Mouse (Mus musculus) embryonic stem cell, embryonic (primary cell): Measurements from ENCODE around the gene Tango2.

Experiments used
- CTCF ChIA-PET, 4 experiments: fragments of 300-600 bp in 2 of 4; fragments of 350-600 bp in 2 of 4; sonication (Branson Sonifier 250); formaldehyde crosslinking; loops; one replicate each; lab custom pipeline; 2022; ENCODE audit warnings: inconsistent platforms in 2 of 4; lab: Charles Lee
- POLR2A ChIA-PET, 4 experiments: fragments of 300-600 bp in 2 of 4; fragments of 350-600 bp in 2 of 4; sonication (Branson Sonifier 250); formaldehyde crosslinking; loops; one replicate each; lab custom pipeline; 2022; ENCODE audit warnings: antibody characterized with exemption in 4 of 4, inconsistent platforms in 1 of 4; lab: Charles Lee

The Tango2 gene

DNA sequence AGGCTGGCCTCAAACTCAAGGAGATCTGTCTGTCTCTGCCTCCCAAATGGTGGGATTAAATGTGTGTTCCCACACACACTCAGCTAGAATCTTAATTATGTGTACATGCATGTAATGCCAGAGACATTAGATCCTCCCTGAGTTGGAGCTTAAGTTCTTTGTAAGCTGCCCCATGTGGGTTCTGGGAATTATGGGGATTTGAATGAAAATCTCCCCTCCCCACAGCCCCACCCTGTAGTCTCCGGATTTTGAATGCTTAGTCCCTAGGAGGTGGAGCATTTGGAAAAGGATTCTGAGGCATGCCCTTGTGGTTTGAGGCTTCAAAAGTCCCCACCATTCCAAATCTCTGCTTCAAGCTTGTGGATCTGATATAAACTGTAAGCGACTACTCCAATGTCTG, 72.7 kb downstream of the Tango2 start:
- POLR2A ChIA-PET = interaction anchor here (0.7 to 35.9 kb wide), 21 partner anchors 8 to 50 kb away, joined by 3 to 613 read pairs (median 3); partner anchors contain the start of genes Ranbp1 (in 2 of the 4), Trmt2a (in 2 of the 4), Gm49776 (in 1 of the 4) and Zdhhc8 (in 1 of the 4)

DNA sequence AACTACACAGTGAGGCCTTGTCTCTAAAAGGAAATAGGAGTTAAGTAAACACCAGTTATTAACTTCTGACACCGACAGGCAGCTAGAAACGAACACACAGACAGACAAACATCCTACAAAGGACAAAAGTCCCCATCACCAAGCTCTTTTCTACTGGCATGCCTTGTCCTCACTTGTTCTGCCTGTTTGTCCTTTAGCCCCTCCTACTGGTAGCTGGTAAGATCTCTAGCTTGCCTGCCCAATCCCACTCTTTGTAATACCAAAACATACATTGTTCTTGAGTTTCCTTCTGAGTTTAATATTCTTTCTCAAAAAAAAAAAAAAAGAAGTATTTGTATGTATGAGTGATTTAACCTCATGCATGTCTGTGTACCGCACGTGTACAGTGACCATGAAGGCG, 79.7 kb downstream of the Tango2 start:
- ChIA-PET CTCF (interaction anchor here (0.6 to 1.8 kb wide), 23 partner anchors 9 to 419 kb away, joined by 3 to 15 read pairs (median 4); partner anchors contain the start of genes Arvcf (in 1 of the 4), Gm49776 (in 1 of the 4), Ranbp1 (in 1 of the 4) and Trmt2a (in 1 of the 4)), POLR2A (interaction anchor here (0.6 to 35.9 kb wide), 27 partner anchors 9 to 423 kb away, joined by 3 to 613 read pairs (median 4); partner anchors contain the start of genes Ranbp1 (in 4 of the 4), Trmt2a (in 4 of the 4), Dgcr8 (in 1 of the 4) and Gm49776 (in 1 of the 4))

More for the DNA sequence above, 72.7 kb downstream of the Tango2 start:
- CTCF ChIA-PET = no interaction called here

DNA sequence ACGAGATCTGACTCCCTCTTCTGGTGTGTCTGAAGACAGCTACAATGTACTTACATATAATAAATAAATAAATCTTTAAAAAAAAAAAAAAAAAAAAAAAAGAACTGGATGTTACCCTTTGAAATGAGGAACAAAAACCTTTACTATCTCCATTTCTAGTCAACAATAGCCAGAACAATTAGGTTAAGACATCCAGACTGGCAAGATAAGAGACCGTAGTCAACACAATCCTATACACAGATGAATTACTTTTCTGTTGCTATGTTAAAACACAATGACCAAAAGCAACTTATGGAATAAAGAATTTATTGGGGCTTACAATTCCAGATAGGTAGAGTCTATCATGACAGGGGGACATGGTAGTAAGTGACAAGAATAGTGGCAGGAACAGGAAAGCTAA, 82.9 kb downstream of the Tango2 start:
- POLR2A ChIA-PET = interaction anchor here in 3 of 4 experiments (0.6 to 35.9 kb wide), 8 partner anchors 8 to 176 kb away, joined by 3 to 613 read pairs (median 3); partner anchors contain the start of genes Ranbp1 (in 1 of the 3) and Trmt2a (in 1 of the 3)
- CTCF ChIA-PET = interaction anchor here in 1 of 4 experiments (0.6 kb wide), 3 partner anchors 58 to 550 kb away, joined by 3 to 5 read pairs (median 4); no protein-coding TSS in a partner anchor

- ChIA-PET POLR2A (interaction anchor here in 2 of 4 experiments (0.6 to 35.9 kb wide), 6 partner anchors 10 to 134 kb away, joined by 3 to 613 read pairs (median 5); partner anchors contain the start of genes Ranbp1 (in 1 of the 2) and Trmt2a (in 1 of the 2)), CTCF (interaction anchor here in 1 of 4 experiments (1.2 kb wide), 1 partner anchor 10 kb away, joined by 3 read pairs; no protein-coding TSS in a partner anchor)
These were observed 89.7 kb downstream of the Tango2 start, which contains the start of gene Gm49776 for GRCm38 (mm10) chr16:18258221-18258620. Gene Gm49776, minus strand, starts transcription at chr16:18258321.

DNA sequence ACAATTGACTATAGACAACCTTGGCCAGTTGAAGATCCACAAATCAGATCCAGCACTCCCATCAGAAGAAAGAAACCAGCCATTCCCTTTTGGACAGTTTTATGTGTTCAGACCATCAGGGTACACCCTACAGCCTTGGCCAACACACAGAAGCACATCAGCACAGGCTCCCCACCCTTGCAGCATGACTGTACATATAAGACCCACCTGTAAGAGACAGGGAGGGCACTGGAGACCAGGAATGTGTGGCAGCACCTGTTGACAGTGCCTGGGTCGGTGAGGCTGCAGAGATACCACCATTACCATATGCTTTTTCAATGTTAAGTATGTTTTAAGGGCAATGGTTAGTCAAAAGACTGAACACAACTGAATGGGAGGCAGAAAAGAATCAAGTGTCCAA, 94.0 kb downstream of the Tango2 start:
- POLR2A ChIA-PET = interaction anchor here in 1 of 4 experiments (1.8 to 35.9 kb wide), 4 partner anchors 7 to 34 kb away, joined by 5 to 613 read pairs (median 310); partner anchors contain the start of genes Gm49776, Ranbp1 and Trmt2a
- CTCF ChIA-PET = no interaction called here

- POLR2A ChIA-PET = interaction anchor here in 2 of 4 experiments (1.0 to 35.9 kb wide), 7 partner anchors 6 to 37 kb away, joined by 3 to 613 read pairs (median 8); partner anchors contain the start of genes Gm49776 (in 1 of the 2), Ranbp1 (in 1 of the 2), Trmt2a (in 1 of the 2) and Zdhhc8 (in 1 of the 2)
- CTCF ChIA-PET = no interaction called here
These were observed 95.2 kb downstream of the Tango2 start for GRCm38 (mm10) chr16:18252736-18253135.

DNA sequence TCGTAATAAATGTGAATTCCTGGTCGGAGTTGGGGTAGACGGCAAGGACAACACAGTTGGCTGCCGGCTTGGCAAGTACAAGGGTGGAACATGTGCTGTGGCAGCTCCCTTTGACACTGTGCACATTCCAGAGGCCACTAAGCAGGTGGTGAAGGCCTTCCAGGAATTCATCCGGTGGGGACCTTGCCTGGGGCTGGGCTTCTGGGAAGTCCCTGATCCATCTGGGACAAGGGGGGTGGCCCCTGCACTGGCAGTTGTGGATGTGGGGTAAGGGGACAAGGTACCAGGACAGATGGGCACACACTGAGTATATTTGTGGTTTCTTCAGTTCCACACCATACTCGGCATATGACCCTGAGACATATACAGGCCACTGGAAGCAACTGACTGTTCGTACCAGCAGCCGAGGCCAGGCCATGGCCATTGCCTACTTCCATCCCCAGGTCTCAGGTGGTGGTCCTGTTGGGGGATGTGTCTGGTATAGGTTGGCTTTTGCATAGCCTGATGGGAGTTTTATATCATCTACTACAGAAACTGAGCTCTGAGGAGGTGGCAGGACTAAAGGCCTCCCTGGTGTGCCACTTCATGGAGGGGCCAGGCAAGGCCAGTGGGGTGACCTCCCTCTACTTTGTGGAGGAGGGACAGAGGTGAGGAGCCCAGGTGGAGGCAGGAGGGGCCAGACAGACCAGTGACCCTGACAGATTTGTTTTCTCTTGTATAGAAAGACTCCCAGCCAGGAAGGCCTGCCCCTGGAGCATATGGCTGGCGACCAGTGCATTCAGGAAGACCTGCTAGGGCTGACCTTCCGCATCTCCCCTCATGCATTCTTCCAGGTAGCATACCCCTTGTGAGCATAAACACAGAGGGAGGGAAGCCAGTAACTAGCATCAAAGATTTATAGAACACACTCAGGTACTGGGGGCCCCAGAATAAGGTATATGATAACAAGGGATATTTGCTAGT, 96.8 kb downstream of the Tango2 start:
- POLR2A ChIA-PET = interaction anchor here (1.0 to 35.9 kb wide), 12 partner anchors 5 to 37 kb away, joined by 3 to 613 read pairs (median 15); partner anchors contain the start of genes Zdhhc8 (in 3 of the 4), Dgcr8 (in 1 of the 4), Gm49776 (in 1 of the 4) and Ranbp1 (in 1 of the 4)
- CTCF ChIA-PET = no interaction called here
